Mouse (Mus musculus) embryo, embryonic 10 days (tissue): ENCODE measurements at regions not wholly inside any gene's neighbourhood (a gene's known extent, or its start where the extent isn't known, plus 50 kb on each side); places are given as distances from the start of the nearest gene placed in this dataset.

Experiments
- DNase-seq: peaks from one replicate; pipeline ENCODE4 v3.0.0-alpha.2; 2015; ENCODE audit warnings: low spot score

GRCm38 (mm10) chr15:45612954-45613353 lies 5478.8 kb downstream of the 9330182O14Rik start:
- DNase-seq, result no peak

- no peak for DNase-seq
These were observed 5512.1 kb downstream of the 9330182O14Rik start for GRCm38 (mm10) chr15:45646256-45646655.

GRCm38 (mm10) chr15:45663601-45664000 lies 5529.4 kb downstream of the 9330182O14Rik start:
- DNase-seq, result no peak

GRCm38 (mm10) chr15:45689446-45689845 lies 5555.3 kb downstream of the 9330182O14Rik start:
- DNase-seq, result no peak

GRCm38 (mm10) chr15:45690026-45690425 lies 5555.9 kb downstream of the 9330182O14Rik start:
- no peak for DNase-seq

- no peak for DNase-seq
These were observed 5576.9 kb downstream of the 9330182O14Rik start for GRCm38 (mm10) chr15:45711109-45711508.

- DNase-seq, result no peak
These were observed 5596.4 kb downstream of the 9330182O14Rik start for GRCm38 (mm10) chr15:45730370-45731153.

- DNase-seq, result peak; percentile 16
These were observed 5629.1 kb downstream of the 9330182O14Rik start for GRCm38 (mm10) chr15:45763225-45763624.
